Mouse (Mus musculus): ENCODE data around the gene Gen1.

The Gen1 gene
- long read RNA-seq, experiment 1: 0 reads
- long read RNA-seq, experiment 2: 0 reads

- intact Hi-C loops (cut with DNase I): loop anchor here (5.0 kb wide), 1 partner anchor 68 kb away; no protein-coding TSS in a partner anchor
These were observed at the start of gene Gen1, which contains the start of gene Smc6 for GRCm38 (mm10) chr12:11265382-11266281. Gen1 (minus strand) TSS chr12:11265801. Smc6 (plus strand) TSS chr12:11265886.

GRCm38 (mm10) chr12:11313840-11314239, 48.2 kb upstream of the Gen1 start:
- intact Hi-C loops (cut with DNase I): loop anchor here (2.0 kb wide), 1 partner anchor 23 kb away; no protein-coding TSS in a partner anchor

GRCm38 (mm10) chr12:11311106-11311505, 45.5 kb upstream of the Gen1 start:
- intact Hi-C loops (cut with DNase I): no loop called here

GRCm38 (mm10) chr12:11306753-11307645, 41.4 kb upstream of the Gen1 start:
- intact Hi-C loops (cut with DNase I): no loop called here

GRCm38 (mm10) chr12:11300858-11301257, 35.3 kb upstream of the Gen1 start:
- intact Hi-C loops (cut with DNase I): no loop called here

- intact Hi-C loops (cut with DNase I): no loop called here
These were observed 20.8 kb upstream of the Gen1 start for GRCm38 (mm10) chr12:11286382-11286781.

- intact Hi-C loops (cut with DNase I): no loop called here
These were observed 16.0 kb upstream of the Gen1 start for GRCm38 (mm10) chr12:11281584-11281983.

GRCm38 (mm10) chr12:11279886-11280285, 14.3 kb upstream of the Gen1 start:
- intact Hi-C loops (cut with DNase I): no loop called here

- intact Hi-C loops (cut with DNase I): no loop called here
These were observed 11.6 kb upstream of the Gen1 start for GRCm38 (mm10) chr12:11277207-11277606.

- intact Hi-C loops (cut with DNase I): no loop called here
These were observed 11.0 kb upstream of the Gen1 start for GRCm38 (mm10) chr12:11276632-11277031.

GRCm38 (mm10) chr12:11273185-11273584, 7.6 kb upstream of the Gen1 start:
- intact Hi-C loops (cut with DNase I): no loop called here

- intact Hi-C loops (cut with DNase I): no loop called here
These were observed 7.0 kb upstream of the Gen1 start for GRCm38 (mm10) chr12:11272568-11272967.

- intact Hi-C loops (cut with DNase I): loop anchor here (5.0 kb wide), 1 partner anchor 70 kb away; no protein-coding TSS in a partner anchor
These were observed 1.4 kb upstream of the Gen1 start for GRCm38 (mm10) chr12:11267030-11267429.

GRCm38 (mm10) chr12:11266282-11266985, 833 bp upstream of the Gen1 start:
- intact Hi-C loops (cut with DNase I): loop anchor here (5.0 kb wide), 1 partner anchor 69 kb away; no protein-coding TSS in a partner anchor

GRCm38 (mm10) chr12:11264895-11265294, 706 bp downstream of the Gen1 start:
- intact Hi-C loops (cut with DNase I): loop anchor here (5.0 kb wide), 1 partner anchor 68 kb away; no protein-coding TSS in a partner anchor

GRCm38 (mm10) chr12:11250322-11250721, 15.3 kb downstream of the Gen1 start:
- intact Hi-C loops (cut with DNase I): no loop called here

GRCm38 (mm10) chr12:11247460-11247859, 18.1 kb downstream of the Gen1 start:
- intact Hi-C loops (cut with DNase I): no loop called here

GRCm38 (mm10) chr12:11235996-11236395, 29.6 kb downstream of the Gen1 start:
- intact Hi-C loops (cut with DNase I): no loop called here

GRCm38 (mm10) chr12:11230267-11230666, 35.3 kb downstream of the Gen1 start:
- intact Hi-C loops (cut with DNase I): no loop called here

- intact Hi-C loops (cut with DNase I): no loop called here
These were observed 38.9 kb downstream of the Gen1 start for GRCm38 (mm10) chr12:11226529-11227268.
